Mouse (Mus musculus) small intestine, adult 2 months (tissue): ENCODE results near the gene Cuedc1.

ENCODE experiments used
- CTCF ChIP-seq: fragments of 200-500 bp; IDR thresholded peaks from 2 replicates; pipeline ENCODE4 v1.5.1; 2012; ENCODE audit warnings: low read depth, mild to moderate bottlenecking, control low read depth, inconsistent platforms, low read length, moderate library complexity, mixed read lengths; ENCODE audit not compliant: insufficient replicate concordance, insufficient read length; ENCODE audit errors: extremely low read depth
- POLR2A ChIP-seq: fragments of 200-500 bp; IDR thresholded peaks from 2 replicates; pipeline ENCODE4 v1.6.1; 2012; ENCODE audit warnings: low read depth, mild to moderate bottlenecking, control low read depth, inconsistent platforms, low read length, moderate library complexity

DNA sequence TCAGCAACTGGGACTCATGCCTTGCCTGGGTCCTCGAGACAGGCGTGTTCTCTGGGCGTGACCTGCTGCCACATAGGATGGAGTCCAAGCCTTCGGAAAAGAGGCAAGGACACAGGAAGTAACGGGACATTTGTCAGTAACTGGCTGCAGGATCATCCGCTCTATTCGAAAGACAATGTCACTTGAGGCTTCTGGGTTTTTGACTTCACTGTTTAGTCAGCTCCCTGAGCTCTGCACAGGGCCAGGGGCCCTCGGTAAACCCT, 8.4 kb downstream of the Cuedc1 start:
- TF ChIP-seq CTCF = no peak
- no peak for TF ChIP-seq POLR2A
